Mouse (Mus musculus) embryonic facial prominence, embryonic 11.5 days (tissue): ENCODE results near the gene Hemgn. TPM values are rescaled to one million over a fixed set of nuclear protein-coding genes. Genes with fewer than 3 reads are reported as not detected.

ENCODE experiments used
- ATAC-seq: fragments of 200-750 bp; cut with Nextera tagmentation; replicated peaks from 2 replicates; pipeline ENCODE4 v1.8.0; 2017; ENCODE audit warnings: low read depth; ENCODE audit not compliant: insufficient number of reproducible peaks, low FRiP score, low TSS enrichment
- DNase-seq: peaks from one replicate; pipeline ENCODE4 v3.0.0-alpha.2; 2015; ENCODE audit warnings: low spot score
- H3K27ac ChIP-seq: fragments of 300-500 bp; sonication (generic); replicated peaks from 2 replicates; pipeline ENCODE4 v1.5.1; 2014; ENCODE audit warnings: mild to moderate bottlenecking, low read depth, low read length, control low read depth
- H3K27me3 ChIP-seq: fragments of 300-500 bp; sonication (generic); 2 replicates; pipeline ENCODE4 v1.6.1; 2014; ENCODE audit warnings: mild to moderate bottlenecking, low read length, moderate library complexity, mixed read lengths; ENCODE audit not compliant: control insufficient read depth, insufficient read depth
- H3K36me3 ChIP-seq: fragments of 300-500 bp; sonication (generic); replicated peaks from 2 replicates; pipeline ENCODE4 v1.6.1; 2014; ENCODE audit warnings: low read depth, mild to moderate bottlenecking, low read length, moderate library complexity, mixed read lengths; ENCODE audit not compliant: control insufficient read depth, insufficient read depth
- H3K4me1 ChIP-seq: fragments of 300-500 bp; sonication (generic); 2 replicates; pipeline ENCODE4 v1.6.1; 2014; ENCODE audit warnings: low read length, mixed read lengths; ENCODE audit not compliant: control insufficient read depth, insufficient read depth
- H3K4me2 ChIP-seq: fragments of 300-500 bp; sonication (generic); 2 replicates; pipeline ENCODE4 v1.6.1; 2014; ENCODE audit warnings: low read depth, mild to moderate bottlenecking, control low read depth, low read length, moderate library complexity
- H3K4me3 ChIP-seq: fragments of 300-500 bp; sonication (generic); 2 replicates; pipeline ENCODE4 v1.5.1; 2014; ENCODE audit warnings: low read depth, low read length, control low read depth
- H3K9ac ChIP-seq: fragments of 300-500 bp; sonication (generic); replicated peaks from 2 replicates; pipeline ENCODE4 v1.6.1; 2014; ENCODE audit warnings: mild to moderate bottlenecking, control low read depth, low read length
- H3K9me3 ChIP-seq: fragments of 300-500 bp; sonication (generic); replicated peaks from 2 replicates; pipeline ENCODE4 v1.6.1; 2016; ENCODE audit warnings: mild to moderate bottlenecking, low read length, inconsistent platforms, mixed read lengths; ENCODE audit not compliant: control insufficient read depth
- WGBS: fragments of 180-500 bp; shearing (Covaris S2); extraction: QIAGEN DNeasy Blood & Tissue Kit; methylation state at CpG from one replicate; pipeline ENCODE4 v1.1.7; 2014; 5-methylcytosine and 5-hydroxymethylcytosine counted together
- polyA plus RNA-seq: library from polyadenylated mRNA; unstranded; fragments of >200 nt; fragmentation: Nextera tagmentation; extraction: Ambion mirVana; gene quantifications from 2 replicates; pipeline ENCODE4 v1.2.1, GENCODE M21; 2014

Gene Hemgn
- polyA plus RNA-seq, 1 experiment from 2014 or later = 13.9 TPM

DNA sequence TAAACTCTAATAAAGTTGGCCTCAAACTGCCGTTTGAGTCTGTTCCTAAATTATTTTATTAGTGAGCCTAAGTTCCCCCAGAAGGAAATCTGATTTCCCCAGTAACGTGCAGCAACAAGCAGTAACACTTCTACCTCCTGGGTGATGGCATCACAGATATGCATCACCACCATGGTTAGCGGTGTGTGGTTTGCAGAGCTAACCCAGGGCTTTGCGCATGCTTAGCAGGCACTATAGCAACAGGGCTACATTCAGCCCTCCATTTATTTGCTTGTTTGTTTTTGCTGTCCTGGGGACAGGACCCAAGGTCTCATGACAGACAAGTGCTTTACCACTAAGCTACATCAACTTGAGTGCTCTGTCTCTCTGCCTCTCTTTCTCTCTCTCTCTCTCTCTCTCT, 29.2 kb upstream of the Hemgn start:
- DNase-seq = no peak
- H3K27ac ChIP-seq = no peak overlapping the region
- H3K4me3 ChIP-seq = no peak overlapping the region
- no peak overlapping the region for H3K4me2 ChIP-seq
- ATAC-seq = no peak
- no peaks in the 10 kb centered on the region for H3K4me1 ChIP-seq
- no peak overlapping the region for H3K9ac ChIP-seq
- no peaks in the 10 kb centered on the region for H3K36me3 ChIP-seq
- 87% methylated on average over 4 of the region's 4 CpGs for WGBS
- H3K9me3 ChIP-seq = no peaks in the 10 kb centered on the region
- no peaks in the 10 kb centered on the region for H3K27me3 ChIP-seq

DNA sequence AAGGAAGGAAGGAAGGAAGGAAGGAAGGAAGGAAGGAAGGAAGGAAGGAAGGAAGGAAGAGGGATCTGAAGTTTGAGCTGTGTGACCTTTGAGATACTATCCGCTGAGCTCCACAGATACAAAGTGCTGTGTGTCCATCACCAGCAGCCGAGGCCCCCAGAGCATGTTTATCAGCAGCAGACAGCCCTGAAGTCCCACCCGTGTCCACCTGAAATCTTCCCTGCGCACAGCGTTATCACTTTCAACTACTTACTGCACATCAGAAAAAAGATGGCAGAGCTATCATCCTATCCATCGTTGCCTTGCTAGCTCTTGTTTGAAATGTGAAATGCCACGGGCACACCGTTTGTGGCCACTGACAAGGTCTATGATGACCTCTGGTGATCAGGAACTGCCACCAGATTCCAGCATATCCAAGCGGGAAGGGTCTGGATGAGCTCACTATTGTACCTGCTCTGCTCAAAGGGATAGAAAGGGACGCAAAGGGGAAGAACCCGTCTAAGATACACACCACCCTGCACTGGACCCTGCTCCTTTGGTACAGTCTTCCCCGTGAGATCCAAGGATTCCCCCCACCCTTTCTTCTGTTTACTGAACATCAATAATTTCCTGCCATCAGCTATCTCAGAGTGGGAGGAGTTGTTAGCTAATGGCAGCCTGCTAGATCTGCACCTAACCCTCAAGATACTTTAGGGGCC, 19.2 kb upstream of the Hemgn start:
- H3K4me1 ChIP-seq = no peaks in the 10 kb centered on the region
- H3K27me3 ChIP-seq = no peaks in the 10 kb centered on the region
- H3K27ac ChIP-seq = no peak overlapping the region
- H3K4me2 ChIP-seq = no peak overlapping the region
- no peaks in the 10 kb centered on the region for H3K36me3 ChIP-seq
- WGBS = 90% methylated on average over 12 of the region's 12 CpGs
- H3K9ac ChIP-seq = no peak overlapping the region
- DNase-seq = no peak
- no peak overlapping the region for H3K4me3 ChIP-seq
- H3K9me3 ChIP-seq = no peaks in the 10 kb centered on the region
- no peak for ATAC-seq

DNA sequence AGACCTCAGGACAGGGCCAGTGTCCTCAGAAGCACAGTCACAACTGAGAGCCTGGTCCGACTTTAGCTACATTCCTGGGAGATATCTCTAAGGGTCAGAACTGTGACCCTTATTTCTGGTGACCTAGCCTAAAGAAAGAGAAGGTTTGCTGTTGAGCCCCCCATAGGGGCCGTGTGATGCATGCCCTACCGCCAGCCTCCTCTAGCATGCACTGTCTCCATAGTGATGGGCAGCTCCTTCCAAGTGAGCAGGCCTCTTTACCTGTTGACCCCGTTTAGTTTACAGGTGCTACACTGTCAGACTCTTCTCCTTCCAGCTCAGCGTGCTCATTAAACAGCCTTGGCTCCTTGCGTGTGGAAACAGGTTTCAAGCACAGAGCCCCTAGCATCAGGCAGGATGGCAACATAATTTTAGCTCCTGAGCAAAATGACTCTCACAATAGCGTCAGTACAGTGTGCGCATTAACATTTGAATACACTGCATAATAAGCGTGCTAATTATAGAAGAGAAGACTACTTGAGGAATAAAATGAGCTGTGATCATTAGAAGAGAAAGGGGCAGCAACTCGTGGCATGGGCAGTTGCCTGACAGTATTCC, 15.7 kb upstream of the Hemgn start:
- Histone ChIP-seq H3K4me1 (no peaks in the 10 kb centered on the region), H3K4me3 (no peak overlapping the region), H3K27me3 (no peaks in the 10 kb centered on the region), H3K9ac (no peak overlapping the region), H3K4me2 (no peak overlapping the region), H3K36me3 (no peaks in the 10 kb centered on the region), H3K9me3 (no peaks in the 10 kb centered on the region), H3K27ac (no peak overlapping the region)
- no peak for ATAC-seq
- no peak for DNase-seq
- 64% methylated on average over 10 of the region's 10 CpGs for WGBS

DNA sequence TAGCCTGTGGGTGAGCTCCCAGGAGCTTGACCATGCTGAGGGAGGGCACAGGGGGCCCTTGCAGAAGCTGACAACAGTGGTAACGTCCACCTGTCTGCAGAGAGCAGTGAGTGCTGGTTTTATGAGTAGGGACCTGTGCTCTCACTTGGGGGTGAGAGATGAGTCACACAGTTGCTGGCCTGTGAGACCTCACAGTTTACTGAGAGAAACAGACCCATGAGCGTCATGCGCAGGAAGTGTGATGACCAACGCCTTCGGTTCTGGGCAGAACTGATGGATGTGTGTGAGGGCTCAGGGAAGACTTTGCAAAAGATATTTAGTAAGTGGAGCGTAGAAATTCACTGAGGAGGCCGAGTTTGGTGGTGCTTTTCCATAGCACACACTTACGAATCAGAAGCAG, 9.3 kb upstream of the Hemgn start:
- Histone ChIP-seq H3K27me3 (no peaks in the 10 kb centered on the region), H3K4me3 (no peak overlapping the region), H3K36me3 (no peaks in the 10 kb centered on the region), H3K4me1 (no peaks in the 10 kb centered on the region), H3K9me3 (no peaks in the 10 kb centered on the region), H3K4me2 (no peak overlapping the region), H3K27ac (no peak overlapping the region), H3K9ac (no peak overlapping the region)
- WGBS = 78% methylated on average over 8 of the region's 8 CpGs
- ATAC-seq (no peak), DNase-seq (no peak)

GRCm38 (mm10) chr4:46418851-46419250, 5.5 kb upstream of the Hemgn start:
- Histone ChIP-seq H3K4me1 (no peaks in the 10 kb centered on the region), H3K9ac (no peak overlapping the region), H3K4me3 (no peak overlapping the region), H3K9me3 (no peaks in the 10 kb centered on the region), H3K4me2 (no peak overlapping the region), H3K27ac (no peak overlapping the region), H3K36me3 (no peaks in the 10 kb centered on the region), H3K27me3 (no peaks in the 10 kb centered on the region)
- WGBS = 88% methylated on average over 9 of the region's 9 CpGs
- DNase-seq (no peak), ATAC-seq (no peak)

DNA sequence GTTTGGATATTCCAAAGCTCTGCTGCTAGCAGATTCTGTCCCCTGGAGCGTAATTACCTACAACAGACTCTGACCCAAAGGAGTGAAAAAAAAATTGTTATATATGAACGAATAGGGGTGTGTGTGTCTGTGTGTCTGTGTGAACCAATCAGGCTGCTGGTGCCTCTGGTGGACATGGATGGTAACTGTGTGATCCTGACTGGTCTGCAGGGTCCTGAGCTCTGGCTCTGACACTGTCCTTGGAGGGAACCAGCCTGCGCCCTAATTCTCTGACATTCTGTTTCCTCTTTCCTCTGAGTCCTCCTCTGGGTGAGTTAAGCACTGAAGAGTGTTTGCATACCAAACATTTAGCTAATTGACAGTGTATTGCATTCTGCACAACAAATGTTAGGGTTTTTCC, 4.2 kb upstream of the Hemgn start:
- no peak overlapping the region for H3K27ac ChIP-seq
- H3K4me3 ChIP-seq = no peak overlapping the region
- H3K9ac ChIP-seq = no peak overlapping the region
- no peaks in the 10 kb centered on the region for H3K27me3 ChIP-seq
- no peaks in the 10 kb centered on the region for H3K4me1 ChIP-seq
- H3K9me3 ChIP-seq = no peaks in the 10 kb centered on the region
- no peaks in the 10 kb centered on the region for H3K36me3 ChIP-seq
- WGBS = 60% methylated on average over 3 of the region's 3 CpGs
- ATAC-seq (no peak), DNase-seq (no peak)
- no peak overlapping the region for H3K4me2 ChIP-seq

DNA sequence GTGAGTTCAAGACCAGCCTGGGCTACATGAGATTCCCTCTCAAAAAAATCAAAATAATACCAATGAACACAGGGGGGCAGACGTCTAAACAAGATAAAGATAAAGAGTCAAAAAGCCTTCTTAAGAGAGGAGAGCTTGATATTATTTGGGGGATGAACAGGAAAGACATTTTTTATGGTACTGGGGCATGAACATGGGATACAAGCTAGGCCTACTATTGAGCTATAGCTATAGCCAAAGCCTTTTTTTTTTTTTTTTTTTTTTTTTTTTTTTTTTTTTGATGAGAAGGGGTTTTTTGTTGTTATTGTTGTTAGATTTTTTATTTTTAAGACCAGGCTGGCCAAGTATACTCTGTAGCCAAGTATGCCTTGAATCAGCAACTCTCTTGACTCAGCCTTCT, 1.2 kb downstream of the Hemgn start:
- H3K9me3 ChIP-seq = no peaks in the 10 kb centered on the region
- H3K4me3 ChIP-seq = no peak overlapping the region
- H3K36me3 ChIP-seq = no peaks in the 10 kb centered on the region
- ATAC-seq (no peak), DNase-seq (no peak)
- H3K27ac ChIP-seq = no peak overlapping the region
- H3K27me3 ChIP-seq = no peaks in the 10 kb centered on the region
- no peaks in the 10 kb centered on the region for H3K4me1 ChIP-seq
- no peak overlapping the region for H3K4me2 ChIP-seq
- WGBS = 53% methylated on average over 1 of the region's 1 CpGs
- H3K9ac ChIP-seq = no peak overlapping the region

GRCm38 (mm10) chr4:46411489-46411888, 1.8 kb downstream of the Hemgn start:
- Histone ChIP-seq H3K4me1 (no peaks in the 10 kb centered on the region), H3K4me3 (no peak overlapping the region), H3K27me3 (no peaks in the 10 kb centered on the region), H3K9ac (no peak overlapping the region), H3K4me2 (no peak overlapping the region), H3K36me3 (no peaks in the 10 kb centered on the region), H3K9me3 (no peaks in the 10 kb centered on the region), H3K27ac (no peak overlapping the region)
- WGBS = 81% methylated on average over 6 of the region's 6 CpGs
- ATAC-seq (no peak), DNase-seq (no peak)
